Mouse (Mus musculus): ENCODE data around the gene Kcnk4. TPM values are rescaled to one million over a fixed set of nuclear protein-coding genes. Genes with fewer than 3 reads are reported as not detected.
A peak's percentile ranks its signal among the peaks of the same experiment; 100 is the strongest.

Kcnk4 gene
- polyA plus RNA-seq (2016; fragmentation: Nextera tagmentation; extraction: Ambion mirVana): 0.62 and 0.65 TPM in 2 replicates

DNA sequence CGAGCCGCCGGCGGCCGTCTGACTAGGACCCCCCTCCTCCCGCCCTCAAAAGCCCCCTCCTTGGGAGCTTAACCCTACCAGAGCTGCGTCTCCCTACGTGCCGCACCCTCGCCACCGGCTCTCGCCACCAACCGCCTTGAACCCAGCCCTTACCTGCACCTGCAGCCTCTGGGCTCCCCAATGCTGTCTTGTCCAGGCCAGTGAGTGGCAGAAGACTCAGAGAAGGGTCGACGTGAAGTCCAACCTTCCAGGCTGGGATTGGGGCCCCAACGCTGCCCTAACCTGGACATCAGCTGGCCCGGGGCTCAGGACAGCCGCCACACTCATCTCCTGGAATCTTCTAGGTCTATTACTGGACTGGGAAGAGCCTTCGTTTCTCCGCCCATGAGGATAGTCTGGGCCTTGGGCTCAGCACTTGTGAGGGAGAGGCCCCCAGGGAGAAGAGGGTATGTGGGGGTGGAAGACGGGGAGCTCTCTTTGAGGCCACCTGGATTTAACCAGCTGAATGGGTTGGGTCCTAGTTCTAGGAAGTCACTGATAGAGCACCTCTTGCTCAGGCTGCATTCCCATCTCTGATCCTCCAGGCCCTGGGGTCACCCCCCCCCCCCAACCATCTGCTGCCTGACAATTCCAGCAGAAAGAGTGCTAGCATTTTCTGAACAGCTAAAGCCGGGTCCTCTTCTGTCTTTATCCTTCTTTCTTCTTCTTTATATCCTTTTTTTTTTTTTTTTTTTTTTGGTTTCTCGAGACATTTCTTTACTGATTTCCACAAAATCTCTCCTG, at the start of gene Kcnk4:
Gene Kcnk4 (minus strand): TSS at position 321 of the 783 bp plus-strand sequence.
- Histone ChIP-seq H3K36me3 (no peaks in the 10 kb centered on the region), H3K4me2 (replicated peaks) (peak within 1 kb of the TSS; percentile 60), H3K27ac (no peak within 1 kb of the TSS), H3K27me3 (peaks cover 66% of the 10 kb centered on the region), H3K9ac (peak within 1 kb of the TSS; percentile 2; the same call in 1 of the 2 replicates), H3K9me3 (no peaks in the 10 kb centered on the region), H3K4me3 (peak within 1 kb of the TSS; percentile 37), H3K4me1 (peaks cover 8% of the 10 kb centered on the region)
- WGBS: 11% methylated on average over 23 of the region's 23 CpGs
- ATAC-seq (ENCODE audit: insufficient number of reproducible peaks, insufficient read depth, low FRiP score, low TSS enrichment): no peak

DNA sequence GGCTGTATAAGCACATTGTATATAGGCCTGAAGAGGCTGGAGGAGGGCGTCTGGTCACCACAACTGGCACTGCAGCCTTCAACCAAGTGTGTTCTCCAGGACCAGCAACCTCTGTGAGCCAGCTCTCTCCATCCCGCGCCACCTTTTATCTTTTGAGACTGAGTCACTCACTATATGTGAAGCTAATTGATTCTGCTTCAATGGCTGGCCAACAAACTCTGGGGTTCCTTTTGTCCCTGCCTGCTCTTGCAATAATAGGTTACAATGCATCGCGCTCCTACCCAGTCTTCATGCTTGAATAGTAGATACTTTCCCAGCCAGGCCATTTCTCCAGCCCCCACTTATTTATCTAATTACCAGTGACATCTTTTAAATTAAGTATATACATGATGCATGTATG, 49.3 kb upstream of the Kcnk4 start:
- Histone ChIP-seq H3K4me2 (replicated peaks) (no peak overlapping the region), H3K9ac (no peak overlapping the region), H3K9me3 (no peaks in the 10 kb centered on the region), H3K4me3 (no peak overlapping the region), H3K27ac (no peak overlapping the region), H3K4me1 (peaks cover 30% of the 10 kb centered on the region), H3K27me3 (no peaks in the 10 kb centered on the region), H3K36me3 (peaks cover 30% of the 10 kb centered on the region)
- ATAC-seq (ENCODE audit: insufficient number of reproducible peaks, insufficient read depth, low FRiP score, low TSS enrichment): no peak
- WGBS: 90% methylated on average over 5 of the region's 5 CpGs

DNA sequence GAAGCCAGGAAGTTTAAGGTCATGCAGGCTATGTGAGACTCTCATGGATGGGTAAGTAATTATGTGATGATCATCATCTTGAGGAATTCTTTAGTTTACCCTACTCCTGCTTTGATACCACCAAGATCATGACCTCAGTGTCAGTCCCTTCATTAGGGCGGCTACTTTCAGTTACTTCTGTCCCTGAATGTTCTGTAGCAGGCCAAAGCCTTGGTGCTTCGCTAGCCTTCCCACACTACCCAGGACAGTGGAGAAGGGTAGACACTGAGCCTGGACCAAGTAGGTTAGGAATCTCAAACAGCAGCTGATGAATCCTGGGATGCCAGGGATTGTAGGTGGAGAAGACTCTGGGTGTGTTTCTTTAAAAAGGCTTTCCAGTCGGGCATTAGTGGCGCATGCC, 47.1 kb upstream of the Kcnk4 start:
- H3K27me3 ChIP-seq: no peaks in the 10 kb centered on the region
- no peak for ATAC-seq (ENCODE audit: insufficient number of reproducible peaks, insufficient read depth, low FRiP score, low TSS enrichment)
- H3K9me3 ChIP-seq: no peaks in the 10 kb centered on the region
- H3K9ac ChIP-seq: peak overlapping the region; percentile 75; the same call in 1 of the 2 replicates
- H3K4me3 ChIP-seq: no peak overlapping the region; the same call in 1 of the 2 replicates
- no peak overlapping the region for H3K27ac ChIP-seq
- peak overlapping the region; percentile 64; the same call in 1 of the 2 replicates for H3K4me2 ChIP-seq (replicated peaks)
- H3K36me3 ChIP-seq: peaks cover 49% of the 10 kb centered on the region
- 91% methylated on average over 4 of the region's 4 CpGs for WGBS
- peaks cover 40% of the 10 kb centered on the region for H3K4me1 ChIP-seq

DNA sequence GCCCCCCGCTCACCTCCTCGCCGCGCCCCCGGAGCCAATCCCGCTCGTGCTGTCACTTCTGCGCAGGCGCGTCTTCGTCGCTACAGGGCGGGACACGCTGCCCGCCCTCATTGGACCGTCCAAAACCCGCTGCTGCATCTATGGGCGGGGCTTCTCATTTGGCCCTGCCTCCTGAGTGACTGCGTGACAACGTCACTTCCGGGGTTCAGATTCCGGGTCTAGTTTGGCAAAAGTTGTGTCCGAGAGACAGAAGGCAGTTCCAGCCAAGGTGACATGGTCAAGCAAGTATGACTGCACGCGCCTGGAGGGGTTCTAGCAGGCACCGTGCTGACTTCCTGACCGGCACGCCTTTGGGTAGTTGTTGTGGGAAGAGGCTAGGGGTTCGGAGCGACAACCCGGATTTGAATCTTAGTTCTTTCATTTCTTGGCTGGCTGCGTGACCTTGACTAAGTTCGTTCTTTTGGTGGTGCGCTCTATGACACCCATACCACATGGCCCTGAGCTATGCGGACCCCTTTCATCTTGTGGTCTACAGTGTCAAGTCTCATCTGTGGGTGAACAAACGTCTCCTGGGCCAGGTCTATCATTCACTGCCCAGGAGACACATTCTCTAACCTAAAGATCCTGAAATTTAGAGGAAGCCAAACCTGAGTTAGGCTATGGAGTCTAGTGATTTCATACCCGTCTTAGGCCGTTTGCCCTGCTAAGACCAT, 46.2 kb upstream of the Kcnk4 start, which contains the start of gene Fkbp2:
Gene Fkbp2 (minus strand): TSS at position 121 of the 713 bp plus-strand sequence.
- H3K9ac ChIP-seq: peak within 1 kb of the TSS; percentile 75
- no peaks in the 10 kb centered on the region for H3K27me3 ChIP-seq
- H3K27ac ChIP-seq: peak within 1 kb of the TSS; percentile 88
- H3K36me3 ChIP-seq: peaks cover 48% of the 10 kb centered on the region
- ATAC-seq (ENCODE audit: insufficient number of reproducible peaks, insufficient read depth, low FRiP score, low TSS enrichment): peak; percentile 86
- peaks cover 39% of the 10 kb centered on the region for H3K4me1 ChIP-seq
- WGBS: 2% methylated on average over 38 of the region's 38 CpGs
- peak within 1 kb of the TSS; percentile 64 for H3K4me2 ChIP-seq (replicated peaks)
- peak within 1 kb of the TSS; percentile 63 for H3K4me3 ChIP-seq
- H3K9me3 ChIP-seq: no peaks in the 10 kb centered on the region

DNA sequence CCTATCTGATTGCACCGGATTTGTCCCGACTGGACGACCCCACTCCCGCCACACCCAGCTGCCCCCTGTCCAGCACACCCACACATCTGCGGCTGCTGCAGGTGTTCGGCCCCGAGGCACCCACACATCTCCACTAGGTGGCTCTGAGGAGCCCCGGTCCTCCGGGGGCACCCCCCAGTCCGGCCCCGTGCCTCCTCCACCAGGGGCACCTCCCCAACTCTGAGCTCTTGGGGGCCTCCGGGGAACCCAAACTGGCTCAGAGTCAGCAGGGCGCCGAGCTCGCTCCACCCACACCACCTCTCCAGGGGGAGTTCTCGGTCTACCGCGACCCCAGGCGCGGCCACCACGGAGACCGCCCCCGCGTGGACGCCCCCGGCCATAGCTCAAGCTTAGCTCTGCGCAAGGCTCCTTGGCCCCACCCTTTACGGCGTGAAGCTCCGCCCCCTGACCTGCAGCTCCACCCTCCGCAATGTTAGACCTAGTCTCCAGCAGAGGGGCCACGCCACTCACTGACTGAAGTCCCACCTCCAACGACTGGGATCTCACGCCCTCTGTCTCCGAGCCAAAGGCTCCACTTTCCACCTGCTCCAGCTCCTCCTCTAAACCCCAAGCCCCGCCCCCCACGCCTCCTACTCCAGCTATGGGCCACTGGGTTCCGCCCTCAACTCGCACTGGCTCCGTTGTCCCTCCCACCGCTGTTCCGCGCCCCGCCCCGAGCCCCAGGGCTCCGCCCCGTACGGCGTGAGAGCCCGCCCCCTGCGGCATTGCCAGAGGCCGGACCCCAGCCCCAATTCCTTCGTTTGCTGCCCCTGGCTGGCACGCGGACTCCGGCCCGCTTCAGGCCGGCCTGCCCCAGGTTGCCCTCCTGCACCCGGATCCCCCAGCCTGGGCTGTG, 45.4 kb upstream of the Kcnk4 start:
- under 1% methylated on average over 59 of the region's 59 CpGs for WGBS
- Histone ChIP-seq H3K27me3 (no peaks in the 10 kb centered on the region), H3K9me3 (no peaks in the 10 kb centered on the region), H3K4me3 (peak overlapping the region; percentile 63), H3K4me2 (replicated peaks) (peak overlapping the region; percentile 64), H3K27ac (peak overlapping the region; percentile 88), H3K36me3 (peaks cover 40% of the 10 kb centered on the region), H3K9ac (peak overlapping the region; percentile 75), H3K4me1 (peaks cover 39% of the 10 kb centered on the region)
- ATAC-seq (ENCODE audit: insufficient number of reproducible peaks, insufficient read depth, low FRiP score, low TSS enrichment): peak; percentile 89

DNA sequence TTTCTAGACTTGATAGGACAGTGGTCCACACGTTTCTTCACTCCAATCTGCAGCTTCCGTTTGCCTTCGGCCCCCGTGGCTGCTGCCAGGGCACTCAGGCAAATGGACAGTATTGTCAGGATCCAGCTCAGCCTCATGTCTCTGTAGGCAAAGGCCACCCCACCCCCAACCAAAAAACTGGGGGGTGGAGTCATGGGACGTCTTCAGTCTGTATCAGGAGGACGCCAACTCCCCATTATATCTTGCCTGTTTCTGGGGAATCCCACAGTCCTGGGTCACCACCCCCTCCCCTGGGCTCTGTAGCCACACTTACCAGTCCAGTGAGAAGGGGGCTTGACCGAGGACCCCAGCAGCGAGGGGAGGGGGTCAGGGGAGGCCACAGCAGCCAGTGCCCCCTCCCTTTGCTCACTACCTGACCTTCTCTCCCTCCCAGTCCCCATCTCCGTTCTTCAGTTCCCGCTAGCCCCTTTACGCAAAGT, 44.7 kb upstream of the Kcnk4 start:
- WGBS: 7% methylated on average over 11 of the region's 11 CpGs
- peak overlapping the region; percentile 63 for H3K4me3 ChIP-seq
- no peak for ATAC-seq (ENCODE audit: insufficient number of reproducible peaks, insufficient read depth, low FRiP score, low TSS enrichment)
- peaks cover 36% of the 10 kb centered on the region for H3K36me3 ChIP-seq
- no peaks in the 10 kb centered on the region for H3K9me3 ChIP-seq
- peaks cover 39% of the 10 kb centered on the region for H3K4me1 ChIP-seq
- peak overlapping the region; percentile 64 for H3K4me2 ChIP-seq (replicated peaks)
- no peaks in the 10 kb centered on the region for H3K27me3 ChIP-seq
- H3K27ac ChIP-seq: peak overlapping the region; percentile 88
- H3K9ac ChIP-seq: peak overlapping the region; percentile 61

DNA sequence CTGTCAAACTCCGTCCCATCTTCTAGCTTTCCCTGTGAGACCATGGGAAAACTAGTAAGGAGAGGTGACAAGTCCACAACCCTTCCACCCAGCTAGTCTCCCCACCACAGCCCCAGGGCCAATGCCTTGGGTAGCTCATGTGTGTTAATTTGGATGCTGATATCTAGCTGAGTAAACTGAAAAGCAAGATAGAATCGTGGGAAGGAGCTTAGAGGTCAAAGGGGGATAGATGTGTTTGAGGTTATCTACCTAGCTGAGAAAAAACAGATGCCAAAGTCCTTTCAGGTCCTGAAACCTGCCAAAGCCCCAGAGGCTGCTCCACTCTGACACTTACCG, 44.3 kb upstream of the Kcnk4 start:
- Histone ChIP-seq H3K27me3 (no peaks in the 10 kb centered on the region), H3K27ac (peak overlapping the region; percentile 88), H3K4me1 (peaks cover 39% of the 10 kb centered on the region), H3K36me3 (peaks cover 31% of the 10 kb centered on the region), H3K9me3 (no peaks in the 10 kb centered on the region), H3K4me2 (replicated peaks) (peak overlapping the region; percentile 64), H3K4me3 (peak overlapping the region; percentile 63), H3K9ac (peak overlapping the region; percentile 61; the same call in 1 of the 2 replicates)
- no peak for ATAC-seq (ENCODE audit: insufficient number of reproducible peaks, insufficient read depth, low FRiP score, low TSS enrichment)
- 44% methylated on average over 3 of the region's 3 CpGs for WGBS

DNA sequence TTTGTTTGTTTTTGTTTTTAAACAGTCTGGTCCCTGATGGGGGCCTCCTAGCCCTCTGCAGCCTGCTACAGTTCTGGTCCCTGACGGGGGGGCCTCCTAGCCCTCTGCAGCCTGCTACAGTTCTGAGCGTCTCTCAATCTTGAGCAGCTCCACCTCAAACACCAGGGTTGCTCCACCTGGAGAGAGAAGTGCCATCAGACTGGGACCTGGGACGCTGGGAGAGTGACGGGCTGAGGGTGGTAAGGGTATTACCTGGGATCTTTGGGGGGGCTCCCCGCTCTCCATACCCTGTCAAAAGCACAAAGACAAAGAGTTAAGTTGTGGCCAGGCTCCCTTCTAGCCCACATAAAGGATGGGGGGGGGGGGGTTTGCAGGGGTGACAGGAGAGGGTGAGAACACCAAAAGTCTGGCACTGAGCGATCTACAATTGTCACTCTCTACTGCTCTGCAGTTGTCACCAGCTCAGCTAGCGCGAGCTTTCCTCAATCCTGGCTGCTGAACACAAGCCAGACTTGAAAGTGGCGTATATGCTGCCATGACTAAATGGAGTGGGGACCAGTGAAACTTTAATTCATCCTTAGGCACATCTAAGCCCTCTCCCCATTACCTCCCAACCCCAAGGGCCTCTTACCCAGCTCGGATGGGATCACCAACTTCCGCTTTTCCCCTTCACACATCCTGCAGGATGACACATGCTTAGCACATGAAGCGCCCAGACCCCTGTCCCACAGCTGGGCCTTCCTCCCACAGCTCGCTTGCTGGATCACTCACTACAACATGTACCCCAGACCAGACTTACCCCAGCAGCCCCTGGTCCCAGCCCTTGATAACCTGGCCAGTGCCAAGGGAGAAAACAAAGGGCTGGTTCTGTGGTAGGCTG, 43.7 kb upstream of the Kcnk4 start:
- no peaks in the 10 kb centered on the region for H3K9me3 ChIP-seq
- peaks cover 27% of the 10 kb centered on the region for H3K36me3 ChIP-seq
- H3K4me2 ChIP-seq (replicated peaks): peak overlapping the region; percentile 64
- peak overlapping the region; percentile 88 for H3K27ac ChIP-seq
- no peaks in the 10 kb centered on the region for H3K27me3 ChIP-seq
- peak overlapping the region; percentile 61; the same call in 1 of the 2 replicates for H3K9ac ChIP-seq
- peaks cover 39% of the 10 kb centered on the region for H3K4me1 ChIP-seq
- WGBS: 83% methylated on average over 13 of the region's 13 CpGs
- peak overlapping the region; percentile 63; the same call in 1 of the 2 replicates for H3K4me3 ChIP-seq
- ATAC-seq (ENCODE audit: insufficient number of reproducible peaks, insufficient read depth, low FRiP score, low TSS enrichment): no peak

DNA sequence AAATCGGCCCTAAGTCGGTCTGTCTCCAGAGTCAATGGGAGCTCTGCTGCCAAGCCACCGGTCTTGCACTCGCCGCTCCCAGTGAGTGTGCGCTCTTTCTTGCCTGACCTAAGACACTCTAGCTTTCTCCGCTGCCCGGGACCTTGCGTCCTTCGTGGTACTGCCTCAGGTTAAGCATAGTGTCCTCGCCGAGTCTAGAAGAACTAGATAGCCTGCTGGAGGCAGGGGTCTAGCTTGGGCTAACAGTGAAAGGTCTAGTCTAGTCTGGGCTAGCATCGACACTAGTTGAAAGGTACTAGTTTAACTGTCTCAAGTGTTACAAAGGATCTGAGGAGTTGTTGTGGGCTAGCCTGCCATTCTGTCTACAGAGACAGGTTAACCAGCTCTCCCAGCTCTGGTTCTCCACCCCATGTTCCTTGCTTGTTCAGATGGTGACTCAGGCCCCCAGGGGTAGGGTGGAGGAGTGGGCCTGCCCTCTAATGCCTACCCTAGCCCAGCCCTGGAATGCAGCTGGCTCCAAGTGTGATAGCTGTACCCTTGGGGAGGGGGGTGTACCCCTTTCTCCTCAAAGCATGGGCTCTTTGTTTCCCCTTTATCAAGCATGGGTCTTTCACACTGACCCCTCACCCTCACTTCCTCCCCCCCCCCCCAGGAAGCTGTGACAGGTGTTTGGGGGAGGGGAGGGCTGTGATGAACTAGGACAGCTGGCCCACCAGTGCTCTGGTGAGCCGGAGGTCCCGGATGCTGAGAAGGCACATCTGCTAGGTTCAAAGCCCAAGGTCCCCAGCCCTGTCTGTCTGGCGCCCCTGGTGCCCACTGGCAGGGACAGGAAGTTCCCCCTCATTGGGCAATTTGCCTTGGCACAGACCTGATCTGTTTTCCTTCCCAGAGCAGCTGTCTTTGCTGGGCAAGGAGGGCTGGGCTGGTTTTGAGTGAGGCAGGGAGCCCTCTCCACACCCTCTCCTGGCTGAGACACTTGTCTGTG, 41.5 kb upstream of the Kcnk4 start, which contains the start of gene Plcb3:
Gene Plcb3 (minus strand): TSS at position 934 of the 985 bp plus-strand sequence.
- Histone ChIP-seq H3K4me3 (peak within 1 kb of the TSS; percentile 70), H3K4me2 (replicated peaks) (peak within 1 kb of the TSS; percentile 94), H3K27me3 (no peaks in the 10 kb centered on the region), H3K9me3 (no peaks in the 10 kb centered on the region), H3K27ac (peak within 1 kb of the TSS; percentile 90), H3K36me3 (peaks cover 20% of the 10 kb centered on the region), H3K9ac (peak within 1 kb of the TSS; percentile 84), H3K4me1 (peaks cover 43% of the 10 kb centered on the region)
- under 1% methylated on average over 16 of the region's 16 CpGs for WGBS
- ATAC-seq (ENCODE audit: insufficient number of reproducible peaks, insufficient read depth, low FRiP score, low TSS enrichment): no peak
